ENCODE assay signal across 19 mouse cellular contexts in the genomic region with DNA sequence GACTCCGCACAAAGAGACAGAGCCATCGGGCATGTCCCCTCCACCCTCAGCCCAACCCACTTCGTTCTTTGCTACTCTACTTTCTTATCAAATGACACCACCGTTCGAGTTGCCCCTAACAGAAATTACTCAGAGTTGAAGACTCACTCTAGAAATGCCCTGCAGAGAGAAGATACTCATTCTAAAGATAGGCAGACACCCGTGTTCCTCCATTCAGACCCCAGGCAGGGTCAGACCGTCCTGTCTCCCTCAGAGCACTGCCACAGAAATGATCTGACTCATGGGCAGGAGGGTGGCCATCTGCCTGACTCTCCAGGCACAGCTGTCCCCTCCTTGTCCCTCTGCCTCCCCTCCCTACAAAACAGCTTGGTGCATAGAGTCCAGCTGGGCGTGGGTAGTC.
DNase-seq lines count a peak whose midpoint lies in the region; ATAC-seq lines count a peak whose summit lies in the region.
"Had no signal": no experiment of that assay in that cellular context is flagged by ENCODE, and none has a peak within 500 bp of the region (broad histone marks: within the 10 kb centered on the region; RNA-seq: fewer than 3 reads in every experiment).

No protein-coding gene starts in this region.

- no peak for DNase-seq in hindbrain, embryonic 10.5 days (ENCODE audit: low spot score)
- peak; percentile 45 for DNase-seq in brain, adult 2 months (ENCODE audit: low read depth, low spot score)
- DNase-seq in c-Kit-positive CD71-positive TER-119-positive erythroid progenitor cells, embryonic 14.5 days (ENCODE audit: low spot score), result peak; percentile 68
- peak; percentile 77 for DNase-seq in liver, embryonic 13.5 days
- no peak for DNase-seq in yolk sac, embryonic 10.5 days (ENCODE audit: low spot score)
- no peak for DNase-seq in forebrain, embryonic 10.5 days (ENCODE audit: extremely low spot score, low spot score)
- no peak for DNase-seq in urinary bladder, adult 18-20 months (ENCODE audit: low spot score in 2 of 2)
- DNase-seq: cerebellum, adult 11-12 months; gastrocnemius, postnatal 36 days; lung, adult 18-20 months; lung, postnatal 4 days had no signal

- H3K27ac ChIP-seq in hindbrain, embryonic 10.5 days, result 0 out of 2 replicates have a peak overlapping the region, but pooled peaks have one; percentile 24
- H3K27ac ChIP-seq in hindbrain, embryonic 13.5 days, result no peak overlapping the region
- H3K27ac ChIP-seq in liver, embryonic 13.5 days, result peak overlapping the region; percentile 97
- H3K27ac ChIP-seq in forebrain, embryonic 10.5 days, result no peak overlapping the region; the same call in 1 of the 2 replicates
- H3K27ac ChIP-seq: forebrain, embryonic 12.5 days; heart, embryonic 15.5 days; intestine, embryonic 15.5 days had no signal

- no peaks in the 10 kb centered on the region for H3K36me3 ChIP-seq in hindbrain, embryonic 10.5 days
- H3K36me3 ChIP-seq in hindbrain, embryonic 13.5 days, result no peaks in the 10 kb centered on the region
- H3K36me3 ChIP-seq in liver, embryonic 13.5 days, result no peaks in the 10 kb centered on the region
- H3K36me3 ChIP-seq in forebrain, embryonic 10.5 days (replicated peaks), result no peaks in the 10 kb centered on the region
- H3K36me3 ChIP-seq: embryonic facial prominence, embryonic 13.5 days; forebrain, embryonic 12.5 days; heart, embryonic 15.5 days; intestine, embryonic 15.5 days had no signal

- H3K4me3 ChIP-seq in hindbrain, embryonic 10.5 days, result no peak overlapping the region
- no peak overlapping the region for H3K4me3 ChIP-seq in hindbrain, embryonic 13.5 days
- no peak overlapping the region for H3K4me3 ChIP-seq in liver, embryonic 13.5 days (replicated peaks)
- H3K4me3 ChIP-seq in forebrain, embryonic 10.5 days, result no peak overlapping the region
- H3K4me3 ChIP-seq: embryonic facial prominence, embryonic 13.5 days; forebrain, embryonic 12.5 days; heart, embryonic 15.5 days; intestine, embryonic 15.5 days had no signal

- peaks cover 5% of the 10 kb centered on the region; the same call in 1 of the 2 replicates for H3K27me3 ChIP-seq in hindbrain, embryonic 10.5 days (ENCODE audit: insufficient read depth, poor library complexity, severe bottlenecking)
- H3K27me3 ChIP-seq in hindbrain, embryonic 13.5 days, result peaks cover 10% of the 10 kb centered on the region; the same call in 1 of the 2 replicates
- 0 out of 2 replicates have a peak, but pooled peaks cover 3% of the 10 kb centered on the region for H3K27me3 ChIP-seq in liver, embryonic 13.5 days
- H3K27me3 ChIP-seq in forebrain, embryonic 10.5 days (ENCODE audit: poor library complexity, severe bottlenecking), result peaks cover 13% of the 10 kb centered on the region
- H3K27me3 ChIP-seq: forebrain, embryonic 12.5 days; Patski had no signal

- WGBS in hindbrain, embryonic 10.5 days, result 82% methylated on average over 8 of the region's 8 CpGs
- WGBS in hindbrain, embryonic 13.5 days, result 77% methylated on average over 8 of the region's 8 CpGs
- 31% methylated on average over 8 of the region's 8 CpGs for WGBS in liver, embryonic 13.5 days (ENCODE audit: insufficient replicate concordance)
- 90% methylated on average over 8 of the region's 8 CpGs for WGBS in forebrain, embryonic 10.5 days

- no peak overlapping the region for H3K9ac ChIP-seq in hindbrain, embryonic 13.5 days
- peak overlapping the region; percentile 52 for H3K9ac ChIP-seq in liver, embryonic 13.5 days
- H3K9ac ChIP-seq: embryonic facial prominence, embryonic 13.5 days; forebrain, embryonic 12.5 days; heart, embryonic 15.5 days; intestine, embryonic 15.5 days had no signal

- peaks cover 12% of the 10 kb centered on the region for H3K4me1 ChIP-seq in hindbrain, embryonic 10.5 days (replicated peaks)
- peaks cover 6% of the 10 kb centered on the region for H3K4me1 ChIP-seq in hindbrain, embryonic 13.5 days (replicated peaks)
- peaks cover 44% of the 10 kb centered on the region for H3K4me1 ChIP-seq in liver, embryonic 13.5 days (replicated peaks)
- peaks cover 10% of the 10 kb centered on the region for H3K4me1 ChIP-seq in forebrain, embryonic 10.5 days
- H3K4me1 ChIP-seq: intestine, embryonic 15.5 days had no signal

- ATAC-seq in hindbrain, embryonic 13.5 days (ENCODE audit: low FRiP score), result no peak
- peak; percentile 97 for ATAC-seq in liver, embryonic 13.5 days (ENCODE audit: low read depth)
- ATAC-seq: activated CD4-positive, CD25-positive, alpha-beta regulatory T cell, adult 4 months; intestine, embryonic 15.5 days; midbrain, embryonic 16.5 days; Patski had no signal

- H3K9me3 ChIP-seq in hindbrain, embryonic 10.5 days, result no peaks in the 10 kb centered on the region
- H3K9me3 ChIP-seq in hindbrain, embryonic 13.5 days, result no peaks in the 10 kb centered on the region
- H3K9me3 ChIP-seq in liver, embryonic 13.5 days (replicated peaks), result no peaks in the 10 kb centered on the region
- no peaks in the 10 kb centered on the region for H3K9me3 ChIP-seq in forebrain, embryonic 10.5 days
- H3K9me3 ChIP-seq: embryonic facial prominence, embryonic 13.5 days; forebrain, embryonic 12.5 days; heart, embryonic 15.5 days; intestine, embryonic 15.5 days had no signal

- H3K4me2 ChIP-seq in hindbrain, embryonic 13.5 days, result no peak overlapping the region
- H3K4me2 ChIP-seq in liver, embryonic 13.5 days, result peak overlapping the region; percentile 46
- H3K4me2 ChIP-seq: embryonic facial prominence, embryonic 13.5 days; forebrain, embryonic 12.5 days; heart, embryonic 15.5 days; intestine, embryonic 15.5 days had no signal

Comparison
In these comparisons a context has a peak if more than half of its experiments do, and no peak if none do; other contexts are left out.
1. H3K27ac ChIP-seq: peak in hindbrain, embryonic 10.5 days (single experiment) and liver, embryonic 13.5 days (single experiment); none in hindbrain, embryonic 13.5 days (single experiment) and forebrain, embryonic 10.5 days (single experiment).
2. DNase-seq: peak in brain, adult 2 months (single experiment), c-Kit-positive CD71-positive TER-119-positive erythroid progenitor cells, embryonic 14.5 days (single experiment) and liver, embryonic 13.5 days (single experiment); none in hindbrain, embryonic 10.5 days (single experiment), yolk sac, embryonic 10.5 days (single experiment), forebrain, embryonic 10.5 days (single experiment) and urinary bladder, adult 18-20 months (0 of 2).